Mouse (Mus musculus) hindbrain, embryonic 15.5 days (tissue): ENCODE data around the gene Mpc1. TPM values are rescaled to one million over a fixed set of nuclear protein-coding genes. Genes with fewer than 3 reads are reported as not detected.

ENCODE experiments used
- ATAC-seq: fragments of 200-750 bp; cut with Nextera tagmentation; 2 replicates; pipeline ENCODE4 v1.8.0; 2017; ENCODE audit warnings: low read depth, moderate number of reproducible peaks, moderate TSS enrichment; ENCODE audit not compliant: low FRiP score
- H3K27ac ChIP-seq: fragments of 300-500 bp; sonication (generic); replicated peaks from 2 replicates; pipeline ENCODE4 v1.5.1; 2015; ENCODE audit warnings: mild to moderate bottlenecking, inconsistent platforms
- H3K27me3 ChIP-seq: fragments of 300-500 bp; sonication (generic); 2 replicates; pipeline ENCODE4 v1.6.1; 2015; ENCODE audit warnings: control low read depth, inconsistent platforms
- H3K36me3 ChIP-seq: fragments of 300-500 bp; sonication (generic); 2 replicates; pipeline ENCODE4 v1.6.1; 2015; ENCODE audit warnings: control low read depth, inconsistent platforms
- H3K4me1 ChIP-seq: fragments of 300-500 bp; sonication (generic); replicated peaks from 2 replicates; pipeline ENCODE4 v1.6.1; 2015; ENCODE audit warnings: control low read depth, inconsistent platforms
- H3K4me2 ChIP-seq: fragments of 300-500 bp; sonication (generic); 2 replicates; pipeline ENCODE4 v1.6.1; 2015; ENCODE audit warnings: moderate library complexity, mild to moderate bottlenecking, inconsistent platforms
- H3K4me3 ChIP-seq: fragments of 300-500 bp; sonication (generic); 2 replicates; pipeline ENCODE4 v1.5.1; 2015; ENCODE audit warnings: mild to moderate bottlenecking, inconsistent platforms
- H3K9ac ChIP-seq: fragments of 300-500 bp; sonication (generic); 2 replicates; pipeline ENCODE4 v1.6.1; 2015; ENCODE audit warnings: inconsistent platforms
- H3K9me3 ChIP-seq: fragments of 300-500 bp; sonication (generic); 2 replicates; pipeline ENCODE4 v1.6.1; 2016; ENCODE audit warnings: control low read depth, inconsistent platforms
- WGBS: fragments of 180-500 bp; shearing (Covaris S2); methylation state at CpG from one replicate; pipeline ENCODE4 v1.1.7; 2015; 5-methylcytosine and 5-hydroxymethylcytosine counted together
- polyA plus RNA-seq: library from polyadenylated mRNA; unstranded; fragments of >200 nt; fragmentation: Nextera tagmentation; extraction: Ambion mirVana; gene quantifications from 2 replicates; pipeline ENCODE4 v1.2.1, GENCODE M21; 2015

Mpc1 gene
- polyA plus RNA-seq, 1 experiment from 2014 or later, result 341 TPM

- Histone ChIP-seq H3K4me2 (peak overlapping the region; percentile 81), H3K36me3 (peaks cover 2% of the 10 kb centered on the region; the same call in 1 of the 2 replicates), H3K27me3 (no peaks in the 10 kb centered on the region), H3K27ac (peak overlapping the region; percentile 94), H3K9ac (peak overlapping the region; percentile 75), H3K4me1 (peaks cover 26% of the 10 kb centered on the region), H3K4me3 (peak overlapping the region; percentile 87), H3K9me3 (no peaks in the 10 kb centered on the region)
- peak; percentile 7; the same call in 1 of the 2 replicates for ATAC-seq
- whole genome bisulfite sequencing, result under 1% methylated on average over 32 of the region's 32 CpGs
Measured at GRCm38 (mm10) chr17:8284254-8284661, 1.6 kb downstream of the Mpc1 start.

GRCm38 (mm10) chr17:8285056-8285455 is 2.4 kb downstream of the Mpc1 start:
- WGBS, result 32% methylated on average over 8 of the region's 8 CpGs
- ATAC-seq, result no peak

DNA sequence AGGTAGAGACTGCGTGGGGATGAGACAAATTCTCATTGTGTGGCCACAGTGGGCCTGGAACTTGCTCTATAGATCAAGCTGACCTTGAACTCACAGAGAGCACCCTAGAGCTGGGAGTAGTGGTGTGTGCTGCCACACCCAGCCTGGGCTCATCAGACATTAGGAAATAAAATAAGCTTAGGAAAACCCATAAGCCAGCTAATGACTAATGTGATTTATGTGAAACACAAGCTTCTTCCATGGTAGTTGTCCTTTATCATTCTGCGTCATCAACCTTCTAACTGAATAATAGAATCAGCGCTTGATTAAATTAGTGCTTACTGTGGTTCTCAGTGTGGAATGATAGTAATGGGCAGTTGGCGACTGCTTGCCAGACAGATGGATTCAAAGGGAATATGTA is 4.3 kb downstream of the Mpc1 start:
- peaks cover 5% of the 10 kb centered on the region; the same call in 1 of the 2 replicates for H3K36me3 ChIP-seq
- no peak overlapping the region for H3K4me2 ChIP-seq
- no peak overlapping the region for H3K9ac ChIP-seq
- no peaks in the 10 kb centered on the region for H3K9me3 ChIP-seq
- H3K27ac ChIP-seq, result no peak overlapping the region
- no peak overlapping the region for H3K4me3 ChIP-seq
- H3K4me1 ChIP-seq, result peaks cover 26% of the 10 kb centered on the region
- WGBS, result 82% methylated on average over 4 of the region's 4 CpGs
- no peak for ATAC-seq
- no peaks in the 10 kb centered on the region for H3K27me3 ChIP-seq

More at GRCm38 (mm10) chr17:8285056-8285455, 2.4 kb downstream of the Mpc1 start:
- Histone ChIP-seq H3K9me3 (no peaks in the 10 kb centered on the region), H3K27me3 (no peaks in the 10 kb centered on the region), H3K27ac (no peak overlapping the region), H3K4me3 (peak overlapping the region; percentile 87), H3K9ac (peak overlapping the region; percentile 75), H3K4me1 (peaks cover 26% of the 10 kb centered on the region), H3K36me3 (peaks cover 5% of the 10 kb centered on the region; the same call in 1 of the 2 replicates), H3K4me2 (peak overlapping the region; percentile 81)

GRCm38 (mm10) chr17:8289993-8290679 is 7.4 kb downstream of the Mpc1 start:
- no peak overlapping the region for H3K27ac ChIP-seq
- H3K4me3 ChIP-seq, result no peak overlapping the region
- H3K9ac ChIP-seq, result no peak overlapping the region
- WGBS, result 98% methylated on average over 3 of the region's 3 CpGs
- peaks cover 9% of the 10 kb centered on the region for H3K4me1 ChIP-seq
- no peak overlapping the region for H3K4me2 ChIP-seq
- ATAC-seq, result no peak
- no peaks in the 10 kb centered on the region for H3K27me3 ChIP-seq
- no peaks in the 10 kb centered on the region for H3K9me3 ChIP-seq
- peaks cover 5% of the 10 kb centered on the region; the same call in 1 of the 2 replicates for H3K36me3 ChIP-seq

- H3K4me2 ChIP-seq, result no peak overlapping the region
- H3K27me3 ChIP-seq, result no peaks in the 10 kb centered on the region
- no peak overlapping the region for H3K4me3 ChIP-seq
- H3K4me1 ChIP-seq, result peaks cover 3% of the 10 kb centered on the region; the same call in 1 of the 2 replicates
- no peaks in the 10 kb centered on the region for H3K9me3 ChIP-seq
- H3K27ac ChIP-seq, result no peak overlapping the region
- H3K9ac ChIP-seq, result no peak overlapping the region
- peaks cover 10% of the 10 kb centered on the region; the same call in 1 of the 2 replicates for H3K36me3 ChIP-seq
- ATAC-seq, result no peak
Measured at GRCm38 (mm10) chr17:8290736-8291135, 8.0 kb downstream of the Mpc1 start.

GRCm38 (mm10) chr17:8295825-8296224 is 13.1 kb downstream of the Mpc1 start:
- Histone ChIP-seq H3K9ac (no peak overlapping the region), H3K9me3 (no peaks in the 10 kb centered on the region), H3K4me3 (no peak overlapping the region), H3K27ac (no peak overlapping the region), H3K36me3 (peaks cover 13% of the 10 kb centered on the region), H3K4me2 (no peak overlapping the region), H3K27me3 (no peaks in the 10 kb centered on the region), H3K4me1 (no peaks in the 10 kb centered on the region)
- no peak for ATAC-seq

DNA sequence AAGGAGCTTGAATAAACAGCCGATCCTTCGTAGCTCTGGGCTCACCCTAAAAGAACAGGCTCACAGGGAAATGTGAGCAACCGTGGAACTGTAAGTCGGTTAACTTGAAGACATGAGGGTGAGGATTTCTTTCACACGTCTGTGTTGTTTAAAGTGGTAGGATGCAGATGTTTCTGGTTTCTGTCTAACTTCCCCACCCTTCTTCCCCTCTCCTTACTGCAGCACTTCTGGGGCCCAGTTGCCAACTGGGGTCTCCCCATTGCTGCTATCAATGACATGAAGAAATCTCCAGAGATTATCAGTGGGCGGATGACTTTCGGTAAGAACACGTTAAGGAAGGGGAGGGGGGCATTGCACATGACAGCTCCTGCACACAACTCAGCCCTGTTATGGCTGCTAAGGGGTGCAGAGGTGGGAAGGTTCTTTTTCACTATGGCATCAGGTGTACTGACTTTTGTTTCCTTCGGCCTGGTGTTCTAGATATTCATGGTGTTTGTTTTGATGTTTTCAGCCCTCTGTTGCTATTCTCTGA is 13.7 kb downstream of the Mpc1 start:
- Histone ChIP-seq H3K9me3 (no peaks in the 10 kb centered on the region), H3K4me1 (no peaks in the 10 kb centered on the region), H3K27ac (no peak overlapping the region), H3K9ac (no peak overlapping the region), H3K4me3 (no peak overlapping the region), H3K27me3 (no peaks in the 10 kb centered on the region), H3K4me2 (no peak overlapping the region), H3K36me3 (peaks cover 13% of the 10 kb centered on the region)
- WGBS, result 88% methylated on average over 9 of the region's 9 CpGs
- ATAC-seq, result no peak

GRCm38 (mm10) chr17:8297746-8298145 is 15.0 kb downstream of the Mpc1 start:
- H3K4me2 ChIP-seq, result no peak overlapping the region
- H3K4me3 ChIP-seq, result no peak overlapping the region
- no peaks in the 10 kb centered on the region for H3K27me3 ChIP-seq
- no peak for ATAC-seq
- H3K4me1 ChIP-seq, result no peaks in the 10 kb centered on the region
- no peak overlapping the region for H3K27ac ChIP-seq
- 88% methylated on average over 5 of the region's 5 CpGs for WGBS
- H3K9me3 ChIP-seq, result no peaks in the 10 kb centered on the region
- peaks cover 13% of the 10 kb centered on the region for H3K36me3 ChIP-seq
- no peak overlapping the region for H3K9ac ChIP-seq

GRCm38 (mm10) chr17:8298281-8298680 is 15.6 kb downstream of the Mpc1 start:
- no peak for ATAC-seq
- H3K4me3 ChIP-seq, result no peak overlapping the region
- H3K27me3 ChIP-seq, result no peaks in the 10 kb centered on the region
- no peak overlapping the region for H3K4me2 ChIP-seq
- H3K4me1 ChIP-seq, result no peaks in the 10 kb centered on the region
- H3K27ac ChIP-seq, result no peak overlapping the region
- no peak overlapping the region for H3K9ac ChIP-seq
- peaks cover 13% of the 10 kb centered on the region for H3K36me3 ChIP-seq
- H3K9me3 ChIP-seq, result no peaks in the 10 kb centered on the region
- 98% methylated on average over 2 of the region's 2 CpGs for WGBS

DNA sequence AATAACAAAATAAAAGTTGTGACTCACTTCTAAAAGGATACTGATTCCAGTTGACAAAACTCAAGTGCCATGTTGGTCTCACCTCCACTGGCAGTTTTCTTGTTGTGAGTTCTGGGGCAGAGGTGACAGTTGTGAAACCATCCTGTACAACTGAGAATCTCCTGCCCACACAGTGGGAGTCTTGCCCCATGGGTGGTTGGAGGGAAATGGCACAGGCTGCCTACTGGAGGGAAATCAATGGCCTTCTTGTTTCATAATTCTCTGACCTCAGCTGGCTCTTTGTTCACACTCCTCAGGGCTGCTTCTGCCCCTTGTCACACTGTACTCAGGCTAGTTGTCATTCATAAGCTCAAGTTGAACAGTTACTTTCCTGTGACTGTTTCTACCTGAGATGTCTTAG is 16.8 kb downstream of the Mpc1 start:
- H3K9me3 ChIP-seq, result no peaks in the 10 kb centered on the region
- H3K27me3 ChIP-seq, result no peaks in the 10 kb centered on the region
- no peak overlapping the region for H3K27ac ChIP-seq
- H3K4me3 ChIP-seq, result no peak overlapping the region
- H3K4me2 ChIP-seq, result no peak overlapping the region
- H3K9ac ChIP-seq, result no peak overlapping the region
- no peaks in the 10 kb centered on the region for H3K4me1 ChIP-seq
- H3K36me3 ChIP-seq, result peaks cover 13% of the 10 kb centered on the region
- ATAC-seq, result no peak

DNA sequence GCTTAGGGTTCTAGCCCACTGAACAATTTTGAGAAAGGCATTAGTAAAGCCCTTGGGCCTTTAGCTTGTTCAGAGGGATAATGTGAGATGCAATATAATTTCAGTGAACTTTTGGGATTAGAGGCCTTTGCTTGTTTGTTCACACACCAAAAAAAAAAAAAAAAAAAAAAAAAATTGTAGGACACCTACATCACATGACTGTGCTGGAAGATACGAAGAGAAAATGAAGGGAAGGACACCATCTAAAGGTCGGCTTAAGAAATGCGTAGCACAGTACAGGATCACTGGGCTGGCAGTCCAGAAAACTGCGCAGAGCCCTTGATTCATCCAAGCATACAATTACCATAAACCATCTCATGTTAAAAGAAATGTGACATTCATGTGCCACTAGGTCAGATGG is 18.8 kb downstream of the Mpc1 start:
- H3K4me3 ChIP-seq, result no peak overlapping the region
- no peak overlapping the region for H3K9ac ChIP-seq
- peaks cover 8% of the 10 kb centered on the region; the same call in 1 of the 2 replicates for H3K36me3 ChIP-seq
- no peak overlapping the region for H3K27ac ChIP-seq
- no peaks in the 10 kb centered on the region for H3K9me3 ChIP-seq
- H3K4me1 ChIP-seq, result no peaks in the 10 kb centered on the region
- WGBS, result 77% methylated on average over 4 of the region's 4 CpGs
- ATAC-seq, result no peak
- H3K27me3 ChIP-seq, result no peaks in the 10 kb centered on the region
- H3K4me2 ChIP-seq, result no peak overlapping the region

- Histone ChIP-seq H3K36me3 (peaks cover 5% of the 10 kb centered on the region; the same call in 1 of the 2 replicates), H3K9ac (no peak overlapping the region), H3K27ac (no peak overlapping the region), H3K4me3 (no peak overlapping the region), H3K9me3 (no peaks in the 10 kb centered on the region), H3K4me1 (no peaks in the 10 kb centered on the region), H3K4me2 (no peak overlapping the region), H3K27me3 (no peaks in the 10 kb centered on the region)
- WGBS, result 72% methylated on average over 7 of the region's 7 CpGs
- ATAC-seq, result no peak
Measured at GRCm38 (mm10) chr17:8302772-8303438, 20.2 kb downstream of the Mpc1 start.
